Comparison of ENCODE assay signal across 10 mouse cellular contexts in genomic region chr4:129934177-129934855, GRCm38 (mm10). TPM values are rescaled to one million over a fixed set of nuclear protein-coding genes. Genes with fewer than 3 reads are reported as not detected.
DNase-seq lines count a peak whose midpoint lies in the region; ATAC-seq and TF ChIP-seq lines count a peak whose summit lies in the region.
"Had no signal": no experiment of that assay in that cellular context is flagged by ENCODE, and none has a peak within 500 bp of the region (broad histone marks: within the 10 kb centered on the region; RNA-seq: fewer than 3 reads in every experiment).

No protein-coding gene starts in this region.

- H3K4me3 ChIP-seq in midbrain, embryonic 10.5 days: no peak overlapping the region
- no peak overlapping the region for H3K4me3 ChIP-seq in midbrain, embryonic 11.5 days (ENCODE audit: low read depth, low read length)
- no peak overlapping the region for H3K4me3 ChIP-seq in kidney, adult 2 months (ENCODE audit: insufficient read depth, low read depth, low read length)
- H3K4me3 ChIP-seq: stomach, embryonic 15.5 days had no signal

- no peak for ATAC-seq in midbrain, embryonic 11.5 days (ENCODE audit: low FRiP score)
- peak; percentile 59 for ATAC-seq in granulocyte monocyte progenitor cell, adult 5-6 weeks (replicated peaks; ENCODE audit: poor library complexity, severe bottlenecking)

- WGBS in midbrain, embryonic 10.5 days: 77% methylated on average over 16 of the region's 16 CpGs
- 70% methylated on average over 16 of the region's 16 CpGs for WGBS in midbrain, embryonic 11.5 days
- 51% methylated on average over 16 of the region's 16 CpGs for WGBS in kidney, adult 2 months

- peaks cover 14% of the 10 kb centered on the region for H3K4me1 ChIP-seq in midbrain, embryonic 10.5 days
- H3K4me1 ChIP-seq in midbrain, embryonic 11.5 days (ENCODE audit: control insufficient read depth, insufficient read depth, low read length): no peaks in the 10 kb centered on the region
- no peaks in the 10 kb centered on the region for H3K4me1 ChIP-seq in kidney, adult 2 months (ENCODE audit: control insufficient read depth, insufficient read depth, low read length)
- H3K4me1 ChIP-seq: stomach, embryonic 15.5 days had no signal

- no peaks in the 10 kb centered on the region for H3K36me3 ChIP-seq in midbrain, embryonic 10.5 days
- no peaks in the 10 kb centered on the region for H3K36me3 ChIP-seq in midbrain, embryonic 11.5 days (ENCODE audit: control insufficient read depth, insufficient read depth, low read length)
- H3K36me3 ChIP-seq in kidney, adult 2 months (ENCODE audit: control insufficient read depth, insufficient read depth, low read length): no peaks in the 10 kb centered on the region
- H3K36me3 ChIP-seq: stomach, embryonic 15.5 days had no signal

- no peak overlapping the region for H3K9ac ChIP-seq in midbrain, embryonic 11.5 days (ENCODE audit: low read length)
- H3K9ac ChIP-seq: stomach, embryonic 15.5 days had no signal

- H3K27ac ChIP-seq in midbrain, embryonic 10.5 days (replicated peaks): 0 out of 2 replicates have a peak overlapping the region, but pooled peaks have one; percentile 9
- no peak overlapping the region for H3K27ac ChIP-seq in midbrain, embryonic 11.5 days (ENCODE audit: low read depth, low read length)
- H3K27ac ChIP-seq in kidney, adult 2 months (ENCODE audit: insufficient read depth, low read depth, low read length): no peak overlapping the region
- H3K27ac ChIP-seq: stomach, embryonic 15.5 days had no signal

- no peaks in the 10 kb centered on the region; the same call in 1 of the 2 replicates for H3K27me3 ChIP-seq in midbrain, embryonic 10.5 days (ENCODE audit: low read depth, poor library complexity, severe bottlenecking)
- no peaks in the 10 kb centered on the region for H3K27me3 ChIP-seq in midbrain, embryonic 11.5 days (ENCODE audit: control insufficient read depth, insufficient read depth, low read length)
- H3K27me3 ChIP-seq in kidney, adult 2 months (replicated peaks; ENCODE audit: control insufficient read depth, insufficient read depth, low read length): no peaks in the 10 kb centered on the region
- H3K27me3 ChIP-seq: stomach, embryonic 15.5 days had no signal

- DNase-seq in midbrain, embryonic 10.5 days (ENCODE audit: low spot score): no peak
- no peak for DNase-seq in midbrain, embryonic 11.5 days (ENCODE audit: low spot score, missing footprints)
- peak; percentile 51 for DNase-seq in left cerebral cortex, postnatal 4 days
- peak; percentile 86 for DNase-seq in telencephalon, adult 2 months (ENCODE audit: low read depth, low spot score)
- DNase-seq in gastrocnemius, postnatal 4 days (ENCODE audit: low spot score in 2 of 2): no peak
- no peak for DNase-seq in c-Kit-positive CD71-positive TER-119-positive erythroid progenitor cells, embryonic 14.5 days (ENCODE audit: low spot score)
- DNase-seq in kidney, adult 2 months: no peak

- intact Hi-C loops in left cerebral cortex, postnatal 4 days (cut with DNase I): loop anchor here (10.0 kb wide), 2 partner anchors 90 to 150 kb away; no protein-coding TSS in a partner anchor

- no peak overlapping the region for H3K4me2 ChIP-seq in midbrain, embryonic 11.5 days
- H3K4me2 ChIP-seq: stomach, embryonic 15.5 days had no signal

- TF ChIP-seq CTCF in kidney, adult 2 months (conservative IDR thresholded peaks at IDR 0.05; ENCODE audit: insufficient read depth, insufficient read length, low read depth, low read length): no peak

- no peak for TF ChIP-seq POLR2A in kidney, adult 2 months (IDR thresholded peaks at IDR 0.05; ENCODE audit: low read depth, low read length)

- no peaks in the 10 kb centered on the region; the same call in 1 of the 2 replicates for H3K9me3 ChIP-seq in midbrain, embryonic 10.5 days (replicated peaks)
- H3K9me3 ChIP-seq in midbrain, embryonic 11.5 days (ENCODE audit: control insufficient read depth, low read length): no peaks in the 10 kb centered on the region; the same call in 1 of the 2 replicates
- H3K9me3 ChIP-seq: stomach, embryonic 15.5 days had no signal

RNA-seq across cellular contexts. Expression of gene Spocd1, which starts 5.3 kb away (rescaled TPM):
- not detected in 2 replicates for polyA plus RNA-seq in midbrain, embryonic 10.5 days (2016; fragmentation: Nextera tagmentation; extraction: Ambion mirVana)
- not detected in 2 replicates for polyA plus RNA-seq in midbrain, embryonic 11.5 days (2014; fragmentation: Nextera tagmentation; extraction: Ambion mirVana)
- total RNA-seq in granulocyte monocyte progenitor cell, adult 5-6 weeks (2014; fragmentation: Nextera tagmentation): 1.4 TPM in 1 of 2 replicates, not detected in the other
- total RNA-seq in granulocyte monocyte progenitor cell, adult 5-6 weeks (2017): not detected in 2 replicates
- total RNA-seq in left cerebral cortex, postnatal 4 days (2021): under 1 TPM in 1 of 2 experiments, not detected in 1; 0.24 TPM
- not detected for total RNA-seq in gastrocnemius, postnatal 4 days (2021)
- not detected in 2 replicates for polyA plus RNA-seq in kidney, adult 2 months (2012; rRNA removed)
- total RNA-seq: MEL had no signal

RNA-seq across cellular contexts. Expression of gene Adgrb2, which starts 50.4 kb away (rescaled TPM):
- 1.6 and 2.0 TPM in 2 replicates for polyA plus RNA-seq in midbrain, embryonic 10.5 days (2016; fragmentation: Nextera tagmentation; extraction: Ambion mirVana)
- polyA plus RNA-seq in midbrain, embryonic 11.5 days (2014; fragmentation: Nextera tagmentation; extraction: Ambion mirVana): 2.3 and 3.0 TPM in 2 replicates
- total RNA-seq in granulocyte monocyte progenitor cell, adult 5-6 weeks (2014; fragmentation: Nextera tagmentation): not detected in 2 replicates
- total RNA-seq in granulocyte monocyte progenitor cell, adult 5-6 weeks (2017): 0.13 TPM in 1 of 2 replicates, not detected in the other
- total RNA-seq in left cerebral cortex, postnatal 4 days (2021): 100 to 1,000 TPM; 235 to 263 TPM
- total RNA-seq in gastrocnemius, postnatal 4 days (2021): 1 to 10 TPM; 3.0 to 5.1 TPM
- 0.66 and 1.3 TPM in 2 replicates for polyA plus RNA-seq in kidney, adult 2 months (2012; rRNA removed)

Comparison
In these comparisons a context has a peak if more than half of its experiments do, and no peak if none do; other contexts are left out.
1. DNase-seq: peak in left cerebral cortex, postnatal 4 days (single experiment) and telencephalon, adult 2 months (single experiment); none in midbrain, embryonic 10.5 days (single experiment), midbrain, embryonic 11.5 days (single experiment), gastrocnemius, postnatal 4 days (0 of 2), c-Kit-positive CD71-positive TER-119-positive erythroid progenitor cells, embryonic 14.5 days (single experiment) and kidney, adult 2 months (single experiment).
2. RNA of gene Adgrb2, which starts 50.4 kb away (total RNA-seq): 235 to 263 TPM in left cerebral cortex, postnatal 4 days; 3.0 to 5.1 TPM in gastrocnemius, postnatal 4 days and 0.13 TPM in granulocyte monocyte progenitor cell, adult 5-6 weeks; every median in the first group is over 10 times any median in the second.